Mouse (Mus musculus) hematopoietic stem cell, adult 5-6 weeks (primary cell): ENCODE measurements around the gene Csdc2. TPM values are rescaled to one million over a fixed set of nuclear protein-coding genes. Genes with fewer than 3 reads are reported as not detected.

ENCODE experiments used
- ATAC-seq, 2 experiments: fragments of 125-278 bp in 1 of 2; replicated peaks in 1 of 2; 2 replicates each; pipeline ENCODE4 v1.8.0; 2016 to 2017; ENCODE audit warnings: inconsistent platforms in 2 of 2, mild to moderate bottlenecking in 2 of 2, moderate number of reproducible peaks in 2 of 2, low read depth in 1 of 2, moderate TSS enrichment in 1 of 2; ENCODE audit not compliant: low FRiP score in 2 of 2, poor library complexity in 2 of 2, severe bottlenecking in 2 of 2, insufficient read depth in 1 of 2, low TSS enrichment in 1 of 2
- total RNA-seq: library from RNA; stranded (forward); fragments of 172-1452, 232-1000 nt; gene quantifications from 2 replicates; pipeline ENCODE4 v1.2.3, GENCODE M21; 2017

Csdc2 gene
- total RNA-seq, 1 experiment from 2014 or later = not detected

- no peak for ATAC-seq
Measured at GRCm38 (mm10) chr15:81943176-81943749, 6.7 kb downstream of the Csdc2 start.

GRCm38 (mm10) chr15:81949076-81949475 is 12.5 kb downstream of the Csdc2 start:
- ATAC-seq = no peak

GRCm38 (mm10) chr15:81949476-81950131 is 13.0 kb downstream of the Csdc2 start:
- no peak for ATAC-seq

GRCm38 (mm10) chr15:81950716-81951115 is 14.2 kb downstream of the Csdc2 start:
- ATAC-seq = no peak

GRCm38 (mm10) chr15:81951159-81951558 is 14.6 kb downstream of the Csdc2 start:
- no peak for ATAC-seq

GRCm38 (mm10) chr15:81952310-81952709 is 15.8 kb downstream of the Csdc2 start:
- no peak for ATAC-seq

GRCm38 (mm10) chr15:81954151-81954583 is 17.6 kb downstream of the Csdc2 start:
- no peak for ATAC-seq

- ATAC-seq = no peak
Measured at GRCm38 (mm10) chr15:81954716-81955115, 18.2 kb downstream of the Csdc2 start.

- no peak for ATAC-seq
Measured at GRCm38 (mm10) chr15:81955414-81955813, 18.9 kb downstream of the Csdc2 start.

- ATAC-seq = 0 out of 4 replicates have a peak, but pooled peaks of 1 of the 2 experiments have one; percentile 30
Measured at GRCm38 (mm10) chr15:81956457-81956856, 19.9 kb downstream of the Csdc2 start.

GRCm38 (mm10) chr15:81957598-81957997 is 21.0 kb downstream of the Csdc2 start:
- ATAC-seq = no peak

GRCm38 (mm10) chr15:81958906-81959305 is 22.3 kb downstream of the Csdc2 start:
- ATAC-seq = no peak

GRCm38 (mm10) chr15:81960171-81961077 is 23.9 kb downstream of the Csdc2 start, which contains the start of gene Pmm1:
Pmm1 (minus strand) TSS chr15:81960930.
- peak; percentile 93 to 95 for ATAC-seq

GRCm38 (mm10) chr15:81961078-81961451 is 24.5 kb downstream of the Csdc2 start:
- ATAC-seq = no peak

GRCm38 (mm10) chr15:81964262-81964661 is 27.7 kb downstream of the Csdc2 start:
- ATAC-seq = no peak

- ATAC-seq = no peak
Measured at GRCm38 (mm10) chr15:81964980-81965545, 28.5 kb downstream of the Csdc2 start.

GRCm38 (mm10) chr15:81966062-81966829 is 29.7 kb downstream of the Csdc2 start:
- ATAC-seq = no peak
